Mouse (Mus musculus) intestine, embryonic 16.5 days (tissue): ENCODE measurements at regions not wholly inside any gene's neighbourhood (a gene's known extent, or its start where the extent isn't known, plus 50 kb on each side); places are given as distances from the start of the nearest gene placed in this dataset.
"Not testable (repeated sequence)": the region's sequence is repeated elsewhere in the genome, so short reads cannot be mapped to it uniquely, and the experiment has no call there.

Experiments
- ATAC-seq: fragments of 200-750 bp; cut with Nextera tagmentation; 2 replicates; pipeline ENCODE4 v1.8.0; 2017; ENCODE audit warnings: moderate TSS enrichment, moderate library complexity
- H3K27ac ChIP-seq: fragments of 300-500 bp; sonication (generic); 2 replicates; pipeline ENCODE4 v1.5.1; 2014; ENCODE audit warnings: mild to moderate bottlenecking, low read length
- H3K27me3 ChIP-seq: fragments of 300-500 bp; sonication (generic); replicated peaks from 2 replicates; pipeline ENCODE4 v1.6.1; 2014; ENCODE audit warnings: low read length, control low read depth, mixed read lengths; ENCODE audit not compliant: control insufficient read depth, insufficient read depth
- H3K36me3 ChIP-seq: fragments of 300-500 bp; sonication (generic); 2 replicates; pipeline ENCODE4 v1.6.1; 2014; ENCODE audit warnings: low read length, control low read depth; ENCODE audit not compliant: control insufficient read depth, insufficient read depth
- H3K4me1 ChIP-seq: fragments of 300-500 bp; sonication (generic); 2 replicates; pipeline ENCODE4 v1.6.1; 2014; ENCODE audit warnings: low read length, control low read depth, mixed read lengths; ENCODE audit not compliant: control insufficient read depth, insufficient read depth
- H3K4me2 ChIP-seq: fragments of 300-500 bp; sonication (generic); 2 replicates; pipeline ENCODE4 v1.6.1; 2014; ENCODE audit warnings: low read depth, low read length, control low read depth
- H3K4me3 ChIP-seq: fragments of 300-500 bp; sonication (generic); 2 replicates; pipeline ENCODE4 v1.5.1; 2014; ENCODE audit warnings: mild to moderate bottlenecking, low read length
- H3K9ac ChIP-seq: fragments of 300-500 bp; sonication (generic); 2 replicates; pipeline ENCODE4 v1.6.1; 2014; ENCODE audit warnings: low read depth, low read length
- H3K9me3 ChIP-seq: fragments of 300-500 bp; sonication (generic); 2 replicates; pipeline ENCODE4 v1.6.1; 2016; ENCODE audit warnings: low read length, control low read depth; ENCODE audit not compliant: control insufficient read depth
- WGBS: fragments of 180-500 bp; shearing (Covaris S2); extraction: QIAGEN DNeasy Blood & Tissue Kit; methylation state at CpG from one replicate; pipeline ENCODE4 v1.1.7; 2014; 5-methylcytosine and 5-hydroxymethylcytosine counted together

DNA sequence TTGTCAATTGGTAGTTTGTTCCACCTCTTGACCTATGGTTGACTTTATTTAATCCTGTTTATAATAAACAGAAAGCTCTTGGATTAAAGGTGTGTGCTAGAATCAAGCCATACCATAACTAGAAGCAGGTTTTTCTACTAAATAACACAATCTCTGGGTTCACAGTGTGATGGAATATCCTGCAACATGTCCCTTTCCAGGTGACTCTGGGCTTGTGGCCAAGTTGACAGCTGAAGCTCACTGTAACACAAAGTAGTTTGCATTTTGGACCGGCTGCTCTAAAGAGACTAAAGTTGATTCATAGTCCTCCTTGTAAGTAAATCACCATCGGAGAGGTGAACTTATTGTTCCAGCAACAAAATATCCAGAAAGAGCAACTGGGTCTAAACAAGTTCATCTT, 149.3 kb upstream of the Kctd3 start:
- no peaks in the 10 kb centered on the region for H3K9me3 ChIP-seq
- H3K27me3 ChIP-seq, result no peaks in the 10 kb centered on the region
- 61% methylated on average over 2 of the region's 2 CpGs for WGBS
- no peak overlapping the region for H3K27ac ChIP-seq
- H3K4me2 ChIP-seq, result no peak overlapping the region
- no peak overlapping the region for H3K9ac ChIP-seq
- no peaks in the 10 kb centered on the region for H3K4me1 ChIP-seq
- H3K36me3 ChIP-seq, result no peaks in the 10 kb centered on the region
- no peak overlapping the region for H3K4me3 ChIP-seq
- ATAC-seq, result no peak

DNA sequence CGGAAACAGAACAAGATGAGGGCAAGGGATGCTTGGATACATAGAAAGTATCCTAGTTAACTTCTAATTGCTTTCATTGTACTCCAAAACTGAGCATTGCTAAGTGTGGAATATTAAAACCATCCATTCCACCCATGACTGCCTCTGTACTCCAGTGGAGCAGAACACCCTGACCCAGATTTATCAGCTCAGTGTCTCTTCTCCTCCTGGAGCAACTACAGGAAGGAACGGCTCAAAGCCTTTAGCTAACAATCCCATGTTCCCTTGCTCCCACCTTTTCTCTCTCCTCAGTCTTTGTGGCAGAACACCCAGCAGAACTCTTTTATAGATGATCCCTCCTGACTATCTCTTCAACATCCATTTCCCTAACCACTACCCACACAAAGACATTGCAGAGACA, 146.7 kb upstream of the Kctd3 start:
- H3K9me3 ChIP-seq, result no peaks in the 10 kb centered on the region
- 89% methylated on average over 2 of the region's 2 CpGs for WGBS

DNA sequence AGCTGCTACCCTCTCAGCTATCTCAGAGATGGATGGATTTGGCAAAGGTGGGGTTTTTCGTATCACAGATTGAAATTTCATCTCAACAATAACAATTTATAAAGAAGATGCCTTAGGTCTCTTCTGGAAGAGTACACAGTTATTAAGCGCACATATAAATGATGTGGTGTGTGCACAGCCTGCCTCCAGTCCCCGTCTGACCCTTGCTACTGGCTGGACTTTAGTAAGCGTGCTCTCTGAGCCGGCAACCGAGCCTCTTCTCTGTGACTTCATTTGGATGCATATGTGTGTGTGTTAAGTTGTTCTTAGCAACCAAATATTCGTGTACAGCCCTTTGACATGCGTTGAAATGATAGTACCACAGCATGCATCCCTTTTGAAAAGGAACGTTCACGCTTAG, 145.5 kb upstream of the Kctd3 start:
- Histone ChIP-seq H3K4me2 (no peak overlapping the region), H3K4me3 (no peak overlapping the region), H3K9me3 (no peaks in the 10 kb centered on the region), H3K9ac (no peak overlapping the region), H3K27me3 (no peaks in the 10 kb centered on the region), H3K4me1 (no peaks in the 10 kb centered on the region), H3K27ac (no peak overlapping the region), H3K36me3 (no peaks in the 10 kb centered on the region)
- 79% methylated on average over 10 of the region's 10 CpGs for WGBS
- no peak for ATAC-seq

More for the DNA sequence above, 146.7 kb upstream of the Kctd3 start:
- ATAC-seq, result no peak
- no peaks in the 10 kb centered on the region for H3K36me3 ChIP-seq
- H3K9ac ChIP-seq, result no peak overlapping the region
- no peak overlapping the region for H3K4me2 ChIP-seq
- H3K27ac ChIP-seq, result no peak overlapping the region
- H3K4me1 ChIP-seq, result no peaks in the 10 kb centered on the region
- H3K27me3 ChIP-seq, result no peaks in the 10 kb centered on the region
- no peak overlapping the region for H3K4me3 ChIP-seq

DNA sequence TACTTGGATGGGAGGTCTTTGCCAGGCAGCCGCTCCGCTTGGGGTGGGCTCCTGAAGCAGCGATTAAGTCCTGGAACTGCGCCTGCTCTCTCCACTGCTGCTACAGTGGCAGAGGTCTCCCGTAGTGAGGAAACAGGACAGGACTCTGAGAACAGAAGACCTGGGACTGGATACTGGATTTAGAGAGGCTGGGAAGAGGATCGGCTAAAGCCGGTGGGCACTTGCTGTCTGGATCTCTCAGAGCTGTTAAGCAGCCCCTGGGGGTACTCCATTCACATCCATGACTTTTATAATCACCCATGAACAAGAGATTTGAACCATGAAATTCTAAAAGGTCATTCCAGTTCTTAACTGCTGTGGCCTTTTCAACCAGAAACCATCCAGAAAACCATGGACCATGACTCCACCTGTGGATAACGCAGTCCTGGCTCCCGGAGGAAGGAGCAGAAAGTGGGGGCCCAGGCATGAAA, 135.4 kb upstream of the Kctd3 start:
- 77% methylated on average over 9 of the region's 9 CpGs for WGBS
- no peak overlapping the region for H3K27ac ChIP-seq
- no peak overlapping the region for H3K4me3 ChIP-seq
- no peak overlapping the region for H3K9ac ChIP-seq
- H3K4me2 ChIP-seq, result no peak overlapping the region
- H3K4me1 ChIP-seq, result no peaks in the 10 kb centered on the region
- H3K9me3 ChIP-seq, result no peaks in the 10 kb centered on the region
- H3K27me3 ChIP-seq, result no peaks in the 10 kb centered on the region
- ATAC-seq, result no peak
- H3K36me3 ChIP-seq, result no peaks in the 10 kb centered on the region

DNA sequence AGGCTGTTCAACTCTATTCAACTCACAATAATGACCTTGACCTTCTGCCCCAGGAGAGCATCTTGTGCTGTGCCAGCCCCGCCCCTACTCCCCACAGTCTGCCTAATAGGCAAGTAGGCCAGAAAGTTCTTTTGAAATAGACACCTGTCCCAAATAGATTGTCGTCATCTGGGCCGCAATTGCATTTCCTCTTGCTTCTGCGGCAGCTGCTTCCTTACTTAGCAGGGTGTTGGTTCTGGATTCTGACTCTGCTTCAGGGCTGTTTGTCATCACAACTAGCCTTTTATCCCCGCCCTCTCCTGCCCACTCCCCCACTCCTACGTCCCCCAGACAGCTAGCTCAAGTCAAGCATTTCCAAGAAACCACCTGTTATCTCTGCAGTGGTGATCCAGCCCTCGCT, 134.9 kb upstream of the Kctd3 start:
- H3K9me3 ChIP-seq, result no peaks in the 10 kb centered on the region
- H3K9ac ChIP-seq, result no peak overlapping the region
- no peak for ATAC-seq
- no peak overlapping the region for H3K4me2 ChIP-seq
- 69% methylated on average over 7 of the region's 7 CpGs for WGBS
- H3K4me3 ChIP-seq, result no peak overlapping the region
- no peak overlapping the region for H3K27ac ChIP-seq
- H3K27me3 ChIP-seq, result no peaks in the 10 kb centered on the region
- H3K4me1 ChIP-seq, result no peaks in the 10 kb centered on the region
- H3K36me3 ChIP-seq, result no peaks in the 10 kb centered on the region

DNA sequence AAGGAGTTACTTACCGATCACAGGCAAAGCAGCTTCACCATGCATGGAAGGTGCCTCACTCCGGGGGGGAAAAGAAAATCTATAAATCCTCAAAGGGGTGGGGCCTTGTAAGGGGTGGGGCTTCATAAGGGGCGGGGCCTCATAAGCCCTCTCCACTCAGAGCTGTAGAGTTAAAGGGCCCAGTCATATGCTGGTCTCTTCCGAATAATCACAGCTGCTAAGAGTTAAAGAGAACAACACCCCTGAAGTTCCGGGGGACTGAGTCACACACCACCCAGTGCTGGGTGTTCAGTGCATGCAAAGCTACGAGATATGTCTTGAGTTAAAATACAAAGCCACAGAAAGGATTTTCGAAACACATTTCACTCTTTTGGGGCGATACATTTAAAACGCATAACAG, 134.1 kb upstream of the Kctd3 start:
- no peaks in the 10 kb centered on the region for H3K9me3 ChIP-seq
- H3K27me3 ChIP-seq, result no peaks in the 10 kb centered on the region
- no peak overlapping the region for H3K4me3 ChIP-seq
- no peak for ATAC-seq
- no peak overlapping the region for H3K27ac ChIP-seq
- 0 out of 2 replicates have a peak, but pooled peaks cover 2% of the 10 kb centered on the region for H3K4me1 ChIP-seq
- WGBS, result 87% methylated on average over 9 of the region's 9 CpGs
- H3K36me3 ChIP-seq, result no peaks in the 10 kb centered on the region
- no peak overlapping the region for H3K4me2 ChIP-seq
- no peak overlapping the region for H3K9ac ChIP-seq

DNA sequence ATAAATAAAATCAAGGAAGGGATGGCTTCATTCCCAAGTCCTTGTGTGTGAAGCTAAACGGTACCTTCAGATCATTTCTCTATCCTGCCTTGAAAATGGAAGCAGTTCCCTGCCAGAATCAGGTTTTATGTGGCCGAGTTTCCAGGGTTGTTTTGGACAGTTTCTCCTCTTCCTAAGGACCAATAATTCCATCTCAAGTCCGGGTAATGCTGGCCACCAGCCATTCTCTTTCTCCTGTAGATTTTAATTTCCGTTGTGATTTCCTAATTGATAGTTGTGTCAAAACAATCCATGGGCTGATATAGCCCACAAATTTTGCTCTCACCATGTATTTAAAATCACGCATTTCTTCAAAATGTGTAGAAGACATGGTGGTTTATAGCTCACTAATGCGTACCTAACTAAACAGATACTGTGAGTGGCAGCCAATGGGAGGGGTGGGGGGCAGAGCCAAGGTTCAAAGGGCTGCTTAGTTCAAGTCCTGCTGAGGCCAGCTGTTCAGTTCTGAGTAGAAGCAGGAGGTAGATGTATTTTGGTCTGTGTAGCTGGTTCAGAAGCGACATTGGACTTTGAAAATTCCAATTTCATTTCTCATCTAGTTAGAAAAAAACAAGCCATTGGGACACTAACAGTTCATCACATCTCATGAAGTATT, 129.2 kb upstream of the Kctd3 start:
- Histone ChIP-seq H3K27ac (no peak overlapping the region), H3K4me1 (0 out of 2 replicates have a peak, but pooled peaks cover 2% of the 10 kb centered on the region), H3K36me3 (no peaks in the 10 kb centered on the region), H3K4me3 (no peak overlapping the region), H3K4me2 (no peak overlapping the region), H3K9ac (no peak overlapping the region), H3K9me3 (no peaks in the 10 kb centered on the region), H3K27me3 (no peaks in the 10 kb centered on the region)
- no peak for ATAC-seq
- 65% methylated on average over 7 of the region's 7 CpGs for WGBS

DNA sequence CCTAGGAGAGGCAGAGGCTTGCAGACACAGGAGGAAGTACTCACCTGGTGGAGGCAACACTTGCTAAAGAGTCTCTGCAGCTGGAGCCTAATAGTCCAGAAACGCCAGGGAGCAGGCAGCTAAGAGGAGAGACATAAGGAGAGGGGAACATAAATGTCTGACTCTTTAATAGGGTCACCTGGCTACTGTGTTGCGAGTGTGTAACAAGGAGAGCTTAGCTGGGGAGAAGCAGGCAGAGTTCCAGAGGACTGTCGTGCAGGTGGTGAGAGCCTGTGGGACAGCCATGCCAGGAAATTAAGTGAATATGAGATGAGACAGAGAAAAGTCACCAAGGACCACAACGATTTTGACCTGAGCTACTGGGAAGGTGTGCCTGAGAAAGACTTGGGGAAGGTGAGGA, 128.2 kb upstream of the Kctd3 start:
- 83% methylated on average over 4 of the region's 4 CpGs for WGBS
- ATAC-seq, result no peak
- H3K4me1 ChIP-seq, result 0 out of 2 replicates have a peak, but pooled peaks cover 2% of the 10 kb centered on the region
- no peak overlapping the region for H3K9ac ChIP-seq
- no peak overlapping the region for H3K27ac ChIP-seq
- H3K4me3 ChIP-seq, result no peak overlapping the region
- H3K36me3 ChIP-seq, result no peaks in the 10 kb centered on the region
- no peak overlapping the region for H3K4me2 ChIP-seq
- H3K9me3 ChIP-seq, result no peaks in the 10 kb centered on the region
- no peaks in the 10 kb centered on the region for H3K27me3 ChIP-seq

DNA sequence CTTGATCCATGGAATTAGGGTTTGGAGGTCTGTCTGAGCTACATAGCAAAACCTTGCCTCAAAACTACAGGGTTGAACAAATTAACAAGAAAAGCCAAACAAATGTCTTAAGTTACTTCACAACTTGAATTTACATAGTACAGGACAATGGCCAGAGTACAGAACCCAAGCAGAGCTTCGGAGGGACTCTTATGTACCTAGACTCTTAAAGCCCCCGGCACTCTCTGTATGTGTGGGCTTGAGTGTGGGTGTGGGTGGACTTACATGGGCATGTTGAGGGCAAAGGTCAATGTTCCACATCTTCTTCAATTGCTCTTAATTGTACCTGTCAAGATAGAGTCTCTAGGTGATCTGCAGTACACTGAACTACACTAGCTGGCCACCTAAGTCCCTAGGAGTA, 121.1 kb upstream of the Kctd3 start:
- no peak overlapping the region for H3K4me3 ChIP-seq
- H3K9me3 ChIP-seq, result no peaks in the 10 kb centered on the region
- no peaks in the 10 kb centered on the region for H3K4me1 ChIP-seq
- H3K27me3 ChIP-seq, result no peaks in the 10 kb centered on the region
- H3K9ac ChIP-seq, result no peak overlapping the region
- ATAC-seq, result no peak
- 68% methylated on average over 2 of the region's 2 CpGs for WGBS
- no peak overlapping the region for H3K27ac ChIP-seq
- no peaks in the 10 kb centered on the region for H3K36me3 ChIP-seq
- H3K4me2 ChIP-seq, result no peak overlapping the region

DNA sequence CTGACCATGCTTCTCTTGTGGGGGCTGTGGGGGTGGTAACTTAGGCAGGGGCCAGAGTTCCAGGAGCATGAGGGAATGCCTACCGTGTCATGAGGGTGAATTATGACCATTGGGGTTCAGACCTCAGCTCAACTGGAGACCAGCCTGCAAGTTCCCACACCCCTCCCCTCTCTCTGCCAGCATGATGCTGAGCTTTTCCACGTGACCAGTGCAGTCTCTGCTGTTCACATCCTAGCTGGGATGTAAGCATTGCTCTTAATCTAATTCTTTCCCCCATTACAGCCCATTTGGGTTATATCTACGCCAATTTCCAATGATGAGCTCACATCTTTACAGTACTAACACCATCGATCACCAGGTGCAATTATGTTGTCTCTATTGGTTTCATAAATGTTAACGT, 120.6 kb upstream of the Kctd3 start:
- 58% methylated on average over 5 of the region's 5 CpGs for WGBS
- H3K4me1 ChIP-seq, H3K9me3 ChIP-seq, H3K27ac ChIP-seq, ATAC-seq, H3K9ac ChIP-seq, H3K4me3 ChIP-seq, H3K27me3 ChIP-seq, H3K36me3 ChIP-seq, H3K4me2 ChIP-seq: not testable (repeated sequence)
